Mouse (Mus musculus): ENCODE measurements around the gene Laptm4a. TPM values are rescaled to one million over a fixed set of nuclear protein-coding genes. Genes with fewer than 3 reads are reported as not detected.

Laptm4a gene
- total RNA-seq (2021): 100 to 1,000 TPM; 179 to 188 TPM
- long read RNA-seq, experiment 1, transcript Laptm4a-201 (7 exons, 1,773 nt): major isoform, 43 of 59 reads
- long read RNA-seq, experiment 1, partial matches to known transcripts: 1 of 59 reads
- long read RNA-seq, experiment 1, other reads (novel, unspliced or antisense): 15 of 59 reads
- long read RNA-seq, experiment 2, transcript Laptm4a-201 (7 exons, 1,773 nt): major isoform, 37 of 53 reads
- long read RNA-seq, experiment 2, partial matches to known transcripts: 0 of 53 reads
- long read RNA-seq, experiment 2, other reads (novel, unspliced or antisense): 16 of 53 reads

DNA sequence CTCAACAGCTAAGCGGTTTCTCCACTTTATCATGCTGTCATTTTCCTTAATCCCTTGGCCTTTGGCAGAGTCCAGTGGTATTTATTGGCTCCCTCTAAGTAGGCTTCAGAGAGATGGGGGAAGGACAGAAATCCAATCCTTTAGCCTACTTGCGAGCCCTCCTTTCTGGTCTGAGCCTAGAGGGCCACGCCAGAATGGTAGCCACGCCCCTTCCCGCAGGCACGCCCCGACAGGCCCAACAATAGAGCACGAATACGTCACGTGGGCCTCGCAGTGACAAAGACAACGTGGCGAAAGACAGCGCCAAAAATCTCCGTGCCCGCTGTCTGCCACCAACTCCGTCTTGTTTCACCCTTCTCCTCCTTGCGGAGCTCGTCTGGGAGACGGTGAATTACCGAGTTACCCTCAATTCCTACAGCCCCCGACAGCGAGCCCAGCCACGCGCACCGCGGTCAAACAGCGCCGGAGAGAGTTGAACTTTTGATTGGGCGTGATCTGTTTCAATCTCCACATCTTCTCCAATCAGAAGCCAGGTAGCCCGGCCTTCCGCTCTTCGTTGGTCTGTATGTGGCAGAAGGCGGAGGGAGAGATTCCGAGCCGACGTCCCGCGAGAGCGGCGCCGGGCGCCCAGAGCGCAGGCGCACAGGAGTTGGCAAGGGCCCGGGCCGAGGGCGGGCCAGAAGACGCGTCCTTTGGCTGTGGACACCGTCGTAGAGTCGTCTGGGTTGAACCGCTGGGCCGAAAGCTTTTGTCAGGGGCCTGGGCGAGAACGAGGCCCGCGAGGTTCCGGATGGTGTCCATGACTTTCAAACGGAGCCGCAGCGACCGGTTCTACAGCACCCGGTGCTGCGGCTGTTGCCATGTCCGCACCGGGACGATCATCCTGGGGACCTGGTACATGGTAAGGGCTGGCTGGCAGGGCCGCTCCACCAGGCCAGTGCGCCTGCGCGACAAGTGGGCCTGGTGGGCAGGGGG lies at the start of gene Laptm4a:
Gene Laptm4a, plus strand, starts transcription at position 271 of the 975 bp plus-strand sequence.
- DNase-seq (ENCODE audit: low spot score in 2 of 2): peak; percentile 98 to 99
- intact Hi-C loops (cut with DNase I): no loop called here

DNA sequence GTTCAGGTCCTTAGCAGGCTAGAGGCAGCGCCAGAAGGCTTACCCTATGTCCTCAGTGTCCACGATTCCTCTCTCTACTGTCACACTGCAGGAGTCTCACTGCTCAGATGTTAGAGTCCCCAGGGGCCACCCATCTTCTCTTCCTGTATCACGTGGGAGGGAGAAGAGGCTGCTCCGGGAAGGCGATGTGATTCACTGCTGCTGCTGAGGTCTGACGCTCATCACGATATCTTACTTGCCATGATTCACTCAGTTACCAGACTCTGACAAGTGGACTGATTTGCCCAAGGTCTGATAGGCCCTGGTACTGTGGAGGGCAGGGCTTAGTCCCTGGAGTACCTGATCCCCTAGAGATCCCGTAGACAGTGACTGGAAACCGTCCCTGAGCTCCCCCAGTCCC lies 45.9 kb upstream of the Laptm4a start:
- intact Hi-C loops (cut with DNase I): no loop called here
- no peak for DNase-seq (ENCODE audit: low spot score in 2 of 2)

DNA sequence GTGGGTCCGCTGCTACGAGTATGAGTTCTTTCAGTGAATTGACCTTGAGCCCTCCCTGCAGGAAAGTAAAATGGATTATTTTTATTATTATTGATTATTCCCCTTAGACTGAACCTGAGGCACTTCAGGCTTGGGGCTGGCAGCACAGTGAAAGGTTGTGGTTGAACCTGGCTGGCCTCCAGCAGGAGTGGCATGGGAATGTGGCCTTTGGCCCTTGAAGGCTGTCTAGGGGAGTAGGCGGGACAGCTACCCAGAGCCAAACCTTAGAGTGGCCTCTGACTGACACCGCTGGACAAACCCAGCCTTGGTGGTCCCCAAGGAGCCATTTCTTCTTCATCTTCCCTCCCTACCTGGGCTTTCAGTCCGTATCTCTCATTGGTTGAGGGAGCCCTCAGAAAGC lies 44.6 kb upstream of the Laptm4a start:
- no peak for DNase-seq (ENCODE audit: low spot score in 2 of 2)
- intact Hi-C loops (cut with DNase I): no loop called here

DNA sequence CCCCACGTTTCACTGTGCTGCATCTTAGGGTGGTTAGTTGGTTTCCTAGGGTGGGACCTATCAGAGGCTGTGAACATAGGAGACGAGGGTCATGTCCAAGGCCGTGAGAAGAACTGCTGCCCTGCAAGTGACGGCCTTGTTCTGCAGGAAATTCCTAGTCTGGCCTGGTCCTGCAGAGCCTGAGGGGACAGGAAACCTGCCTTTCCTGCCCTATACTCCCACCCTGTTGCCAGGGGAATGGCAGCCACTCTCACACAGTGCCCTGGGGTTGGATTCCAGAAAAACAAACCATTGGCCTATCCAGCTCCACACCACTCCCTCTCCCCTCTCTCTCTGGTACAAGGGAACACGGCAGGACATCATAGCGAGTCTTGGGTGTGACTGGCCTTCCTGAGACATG lies 44.1 kb upstream of the Laptm4a start:
- intact Hi-C loops (cut with DNase I): no loop called here

DNA sequence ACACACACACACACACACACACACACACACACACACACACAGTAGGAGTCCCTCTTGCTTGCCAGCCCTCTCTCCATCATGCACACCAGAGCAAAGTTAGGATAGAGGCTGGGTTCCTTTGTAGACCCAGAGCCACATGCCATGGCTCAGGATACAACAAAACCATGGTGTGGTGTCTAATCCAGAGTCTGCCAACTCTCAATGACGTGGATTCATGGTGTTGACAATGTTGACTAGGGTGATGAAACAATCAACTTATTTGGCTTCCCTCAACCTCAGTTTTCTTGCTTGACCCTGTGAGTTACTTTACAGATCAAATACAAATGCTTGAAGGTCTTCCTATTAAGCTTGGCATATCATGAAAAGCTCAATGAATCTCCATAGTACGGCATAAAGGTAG lies 42.7 kb upstream of the Laptm4a start:
- no peak for DNase-seq (ENCODE audit: low spot score in 2 of 2)
- intact Hi-C loops (cut with DNase I): no loop called here

More for the DNA sequence above, 44.1 kb upstream of the Laptm4a start:
- no peak for DNase-seq (ENCODE audit: low spot score in 2 of 2)

DNA sequence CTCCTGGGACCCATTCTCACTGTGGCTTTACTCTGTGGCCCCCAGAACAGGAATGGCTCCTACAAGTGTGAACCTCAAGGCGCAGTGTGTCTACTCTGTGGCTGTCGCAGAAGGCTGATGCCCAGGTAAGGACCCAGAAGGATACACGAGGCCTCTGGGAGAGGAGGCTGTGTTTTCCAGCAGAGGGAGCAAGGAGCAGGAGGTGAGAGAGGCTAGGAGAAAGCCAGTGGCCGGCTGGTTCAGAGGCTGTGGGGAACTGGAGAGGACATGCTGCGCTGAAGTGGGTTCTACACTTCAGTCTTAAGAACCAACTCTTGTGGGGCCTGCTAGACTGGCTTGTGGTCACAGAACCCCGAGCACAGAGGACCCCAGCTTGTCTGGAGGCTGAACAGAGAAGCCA lies 42.1 kb upstream of the Laptm4a start:
- intact Hi-C loops (cut with DNase I): no loop called here

DNA sequence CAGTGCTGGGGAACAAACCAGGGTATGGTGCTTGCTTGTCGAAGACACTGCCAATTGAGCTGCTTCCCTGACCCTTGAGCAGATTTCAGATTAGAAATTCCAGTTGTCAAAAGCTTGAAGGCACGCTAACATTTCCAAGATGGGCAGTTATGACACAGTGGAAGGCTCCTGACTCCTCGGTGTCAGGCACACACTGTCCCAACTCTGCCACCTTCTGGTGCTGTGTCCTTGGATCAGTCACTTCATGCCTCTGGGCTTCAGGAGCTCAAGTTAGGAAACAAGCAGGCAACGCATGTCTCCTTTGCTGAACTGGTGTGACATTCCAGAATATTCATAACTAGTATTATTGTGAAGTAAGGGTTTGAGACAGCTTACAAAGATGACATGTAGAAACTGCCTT lies 39.7 kb upstream of the Laptm4a start:
- intact Hi-C loops (cut with DNase I): no loop called here
- no peak for DNase-seq (ENCODE audit: low spot score in 2 of 2)

More for the DNA sequence above, 42.1 kb upstream of the Laptm4a start:
- DNase-seq (ENCODE audit: low spot score in 2 of 2): no peak

DNA sequence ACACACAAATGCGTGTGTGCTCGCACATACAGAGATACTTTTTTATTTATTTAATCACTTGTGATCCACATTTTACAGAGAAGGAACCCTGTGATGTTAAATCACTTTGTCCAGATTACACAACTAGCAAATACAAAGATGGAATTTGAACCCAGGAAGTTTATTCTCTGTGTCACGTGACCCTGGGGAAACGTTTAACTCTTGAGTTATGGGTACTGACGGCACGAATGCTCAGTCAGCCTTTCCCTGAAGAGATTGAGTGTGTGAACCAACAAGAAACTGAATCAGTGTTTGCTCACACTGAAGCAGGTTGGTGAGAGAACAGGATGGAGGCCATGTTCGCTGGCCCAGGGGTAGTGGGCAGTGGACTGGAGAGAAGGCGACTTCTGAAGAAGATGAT lies 39.1 kb upstream of the Laptm4a start:
- DNase-seq (ENCODE audit: low spot score in 2 of 2): no peak
- intact Hi-C loops (cut with DNase I): no loop called here

DNA sequence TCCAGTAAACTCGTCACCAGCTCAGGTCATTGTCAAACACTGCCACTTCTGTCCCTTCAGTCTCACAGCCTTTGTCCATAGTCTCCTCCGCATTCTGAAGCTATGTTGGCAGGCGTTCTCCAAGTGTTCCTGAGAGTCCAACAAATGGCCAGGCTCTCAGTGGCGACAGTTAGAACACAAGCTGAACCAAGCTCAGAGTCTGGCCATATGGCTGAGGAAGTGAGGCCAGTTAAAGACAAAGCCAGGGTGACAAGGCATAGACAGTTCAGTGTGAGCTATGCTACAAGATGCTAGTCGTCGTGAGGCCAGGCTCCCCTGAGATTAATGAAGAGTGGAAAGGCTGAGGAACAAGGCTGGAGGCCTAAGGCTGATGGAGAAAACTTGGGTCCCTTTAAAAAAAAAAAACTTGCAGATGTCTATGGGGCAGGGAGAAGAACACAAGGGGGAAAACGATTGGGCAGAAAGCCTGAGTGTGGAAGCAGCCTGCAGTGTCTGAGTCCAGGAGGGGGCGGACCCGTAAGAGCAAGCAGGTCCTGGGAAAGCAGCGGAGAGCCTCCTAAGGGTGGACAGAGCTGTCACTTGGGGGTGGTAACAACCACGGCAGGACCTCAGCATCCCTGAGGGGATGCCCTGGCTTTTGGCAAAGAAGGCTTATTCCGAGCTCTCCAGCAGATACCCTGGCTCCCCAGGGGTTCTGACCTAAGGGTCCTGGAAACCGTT lies 36.9 kb upstream of the Laptm4a start:
- intact Hi-C loops (cut with DNase I): no loop called here
- DNase-seq (ENCODE audit: low spot score in 2 of 2): no peak

DNA sequence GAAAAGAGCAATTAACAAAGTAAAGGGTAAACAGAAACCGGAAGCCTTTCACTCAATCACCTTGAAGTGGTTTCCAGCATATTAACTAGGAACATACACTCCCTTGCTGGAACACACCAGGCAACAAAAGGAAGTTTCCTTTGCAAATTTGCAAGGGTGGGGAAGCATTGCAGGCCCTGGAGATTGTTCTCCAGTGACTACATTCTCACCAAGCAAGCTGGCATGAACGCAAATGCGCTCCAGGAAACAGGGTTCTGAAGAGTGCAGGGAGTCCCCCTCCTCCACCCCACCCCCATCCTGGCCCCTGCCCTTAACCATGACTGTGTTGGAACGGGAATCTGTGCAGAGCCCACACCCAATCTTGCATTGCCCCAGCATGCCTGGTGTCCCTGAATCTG lies 36.3 kb upstream of the Laptm4a start:
- intact Hi-C loops (cut with DNase I): no loop called here

DNA sequence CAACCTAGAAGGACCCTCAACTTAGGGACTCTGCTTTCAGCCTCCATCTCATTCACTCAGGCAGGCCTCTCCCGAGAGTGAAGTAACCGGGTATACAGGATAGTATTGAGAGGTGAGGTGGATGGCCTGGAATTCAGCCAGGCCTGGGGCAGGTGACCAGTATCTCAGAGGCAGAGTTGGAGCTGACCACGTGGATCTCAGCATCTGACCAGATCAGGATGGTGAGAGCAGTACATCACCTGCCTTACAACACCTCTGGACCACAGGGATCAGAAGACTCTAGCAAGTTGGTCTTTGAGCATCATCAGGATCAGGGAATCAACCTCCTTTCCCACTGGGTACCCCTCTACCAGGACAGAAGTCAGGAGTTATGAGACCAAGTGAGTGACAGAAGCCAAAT lies 35.5 kb upstream of the Laptm4a start:
- no peak for DNase-seq (ENCODE audit: low spot score in 2 of 2)
- intact Hi-C loops (cut with DNase I): no loop called here

More for the DNA sequence above, 36.3 kb upstream of the Laptm4a start:
- DNase-seq (ENCODE audit: low spot score in 2 of 2): no peak

DNA sequence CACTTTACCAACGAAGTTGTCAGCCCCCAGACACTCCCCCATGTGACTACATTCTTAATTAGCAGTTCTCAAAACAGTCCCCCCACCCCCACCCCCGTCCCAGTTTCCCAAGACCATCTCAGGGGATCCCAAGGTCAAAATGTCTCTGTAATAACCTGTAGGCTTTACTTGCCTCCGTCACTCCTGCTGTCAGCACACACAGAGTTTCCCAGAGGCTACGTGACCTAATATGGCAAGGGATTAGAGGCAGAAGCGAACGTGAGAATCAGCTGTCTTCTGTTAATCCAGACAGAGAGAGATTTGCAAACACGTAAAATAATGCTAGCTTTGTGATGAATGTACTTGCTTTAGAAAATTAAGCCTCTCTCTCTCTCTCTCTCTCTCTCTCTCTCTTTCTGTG lies 33.0 kb upstream of the Laptm4a start:
- no peak for DNase-seq (ENCODE audit: low spot score in 2 of 2)
- intact Hi-C loops (cut with DNase I): loop anchor here (2.0 kb wide), 1 partner anchor 114 kb away; no protein-coding TSS in a partner anchor

DNA sequence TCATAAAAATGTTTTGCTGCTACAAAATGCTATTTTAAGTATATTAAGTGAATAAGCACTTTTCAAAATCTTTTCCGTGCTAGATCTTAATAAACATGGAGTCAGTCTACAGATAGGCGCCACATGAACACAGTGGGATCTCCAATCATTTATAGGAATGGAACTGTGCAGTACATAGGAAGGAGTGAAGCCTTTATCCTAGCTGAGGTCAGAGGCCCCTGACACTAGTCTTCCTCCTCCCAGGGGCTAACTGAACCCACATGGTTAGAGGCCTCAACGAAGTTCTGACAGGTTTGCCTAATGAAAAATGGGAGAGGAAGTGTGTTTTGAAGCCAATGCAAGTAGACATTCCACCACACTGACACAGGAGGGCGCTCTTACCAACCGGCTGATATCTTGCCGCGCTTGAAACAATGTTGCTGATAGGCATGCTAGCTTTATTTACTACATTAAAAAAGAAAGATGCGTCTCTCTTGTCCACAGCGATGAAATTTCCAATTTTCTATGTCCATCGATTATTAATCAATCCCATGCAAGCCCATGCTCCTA lies 32.3 kb upstream of the Laptm4a start:
- peak; percentile 59 to 78 for DNase-seq (ENCODE audit: low spot score in 2 of 2)
- intact Hi-C loops (cut with DNase I): loop anchor here (2.0 kb wide), 1 partner anchor 114 kb away; no protein-coding TSS in a partner anchor

DNA sequence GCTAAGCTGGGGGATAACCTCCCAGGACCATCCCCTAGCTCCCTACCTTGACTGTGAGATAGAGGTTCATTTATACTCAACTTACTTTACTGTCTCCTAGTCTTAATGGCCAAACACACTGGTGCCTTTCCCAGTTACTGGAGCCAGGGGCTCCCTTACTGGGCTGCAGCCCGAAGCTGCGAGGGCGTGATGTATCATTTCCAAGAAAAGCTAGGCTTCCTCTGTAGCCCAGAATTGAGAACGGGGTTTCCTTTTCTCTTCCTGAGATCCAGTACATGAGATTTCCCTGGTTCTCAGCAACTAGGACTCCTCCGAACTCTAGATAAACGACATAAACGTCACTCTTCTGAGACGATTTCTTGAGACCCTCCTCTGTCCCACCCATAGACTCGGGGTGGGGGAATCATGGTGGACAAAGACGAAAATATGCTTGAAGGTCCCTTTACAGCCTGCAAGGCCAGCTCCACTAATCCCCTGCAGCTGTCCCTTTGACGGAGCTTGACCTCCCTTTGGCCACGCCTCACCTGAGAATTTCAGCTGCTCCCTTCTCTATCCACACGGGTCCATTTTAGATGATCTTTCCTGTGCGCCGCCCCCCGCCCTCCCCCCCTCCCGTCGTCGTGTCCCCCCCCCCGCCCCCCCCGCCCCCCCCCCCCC lies 28.5 kb upstream of the Laptm4a start:
- peak in 1 of 2 experiments; percentile 42 for DNase-seq (ENCODE audit: low spot score in 2 of 2)
- intact Hi-C loops (cut with DNase I): no loop called here

DNA sequence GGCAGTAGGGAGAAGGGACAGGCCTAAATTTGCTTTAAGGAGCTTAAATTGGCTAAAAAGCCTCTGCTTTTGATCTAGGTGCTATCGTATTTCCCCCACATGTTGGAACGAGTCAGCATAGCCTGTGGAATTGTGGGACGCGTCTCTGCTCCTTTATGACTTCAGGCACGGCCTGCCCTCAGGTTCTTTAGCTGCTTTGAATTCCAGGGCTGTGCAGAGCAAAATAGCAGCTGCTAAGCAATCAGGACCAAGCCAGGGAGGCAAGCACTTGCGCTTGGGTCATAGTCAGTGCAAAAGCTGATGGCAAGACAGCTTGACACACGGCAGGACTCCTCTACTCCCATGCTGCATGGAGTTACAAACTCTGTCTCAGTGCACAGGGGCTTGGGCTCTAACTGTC lies 24.3 kb upstream of the Laptm4a start:
- intact Hi-C loops (cut with DNase I): no loop called here

DNA sequence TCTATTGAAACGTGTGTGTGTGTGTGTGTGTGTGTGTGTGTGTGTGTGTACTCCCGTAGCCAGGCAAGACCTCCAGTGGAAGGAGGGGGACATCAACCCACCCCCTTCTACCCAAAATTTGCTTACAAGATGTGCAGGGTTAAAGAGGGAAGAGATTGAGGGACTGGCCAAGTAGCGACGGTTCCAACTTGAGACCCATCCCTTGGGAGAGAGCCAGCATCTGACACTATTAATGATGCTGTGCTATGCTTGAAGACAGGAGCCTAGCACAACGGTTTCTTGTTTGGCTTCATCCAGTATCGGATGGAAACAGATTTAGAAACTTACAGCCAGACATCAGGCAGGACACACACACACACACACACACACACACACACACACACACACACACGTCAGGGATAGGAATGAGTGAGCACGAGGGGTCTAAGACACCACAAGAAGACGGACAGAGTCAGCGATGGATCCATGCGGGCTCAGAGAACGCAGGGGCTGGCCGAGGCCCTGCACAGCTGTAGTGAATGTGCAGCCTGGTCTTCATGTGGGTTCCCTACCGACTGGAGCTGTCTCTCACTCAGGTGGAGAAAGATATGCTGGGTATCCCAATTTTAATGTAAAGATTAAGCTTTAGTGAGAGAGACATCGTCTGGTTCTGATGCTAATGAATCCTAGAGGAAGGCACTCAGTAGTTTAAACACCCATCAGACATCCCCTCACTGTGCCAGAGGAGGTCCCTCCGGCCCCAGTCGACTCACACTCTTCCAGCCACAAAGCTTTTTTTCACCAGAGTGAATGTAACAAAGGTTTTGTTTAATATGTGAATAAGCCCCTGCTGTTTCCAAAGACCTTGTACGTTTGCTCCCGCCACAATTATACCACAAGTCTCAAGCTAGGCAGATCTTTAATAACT lies 22.3 kb upstream of the Laptm4a start:
- intact Hi-C loops (cut with DNase I): no loop called here
- no peak for DNase-seq (ENCODE audit: low spot score in 2 of 2)

More for the DNA sequence above, 24.3 kb upstream of the Laptm4a start:
- DNase-seq (ENCODE audit: low spot score in 2 of 2): no peak

DNA sequence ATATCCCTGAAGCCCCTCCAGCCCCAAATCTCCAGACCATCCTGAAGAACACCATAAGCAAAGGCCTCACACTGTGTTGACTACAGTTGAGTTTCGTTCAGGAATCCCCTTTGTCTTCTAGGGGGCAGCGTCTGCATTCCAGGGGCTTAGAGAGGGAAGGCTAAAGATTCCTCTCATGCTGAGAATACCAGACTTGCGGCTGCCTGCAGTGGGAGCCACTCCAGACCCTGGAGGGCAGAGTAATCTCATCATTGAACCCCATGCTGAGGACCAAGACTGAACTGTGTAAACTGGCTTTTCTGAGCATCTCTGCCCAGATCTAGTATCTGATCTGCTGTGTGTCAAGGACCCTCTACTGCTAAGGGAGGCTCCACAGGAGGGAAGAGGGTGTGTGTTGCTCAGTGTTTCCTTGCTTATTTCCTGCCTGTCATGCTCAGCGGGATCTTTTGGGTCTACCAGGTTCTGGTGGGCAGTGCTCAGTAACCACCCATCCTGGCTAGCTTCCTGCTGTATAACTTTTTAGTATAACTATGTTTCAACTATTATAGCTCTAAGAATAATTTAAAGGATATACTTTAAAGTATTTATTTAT lies 21.3 kb upstream of the Laptm4a start:
- intact Hi-C loops (cut with DNase I): no loop called here
- no peak for DNase-seq (ENCODE audit: low spot score in 2 of 2)
